ENCODE assay signal across 8 mouse cellular contexts in genomic region chr2:118925952-118926351, GRCm38 (mm10). TPM values are rescaled to one million over a fixed set of nuclear protein-coding genes. Genes with fewer than 3 reads are reported as not detected.
A peak's percentile ranks its signal among the peaks of the same experiment; 100 is the strongest.
DNase-seq lines count a peak whose midpoint lies in the region; ATAC-seq and TF ChIP-seq lines count a peak whose summit lies in the region.

No protein-coding gene starts in this region.

- peaks cover 27% of the 10 kb centered on the region for H3K36me3 ChIP-seq in heart, embryonic 10.5 days
- H3K36me3 ChIP-seq in CH12.LX (replicated peaks in 1 of 2; ENCODE audit: control insufficient read depth in 1 of 2, insufficient read depth in 1 of 2, low read length in 1 of 2), result peaks cover 26 to 56% of the 10 kb centered on the region in 2 experiments
- H3K36me3 ChIP-seq in forebrain, embryonic 12.5 days (replicated peaks), result peaks cover 26% of the 10 kb centered on the region
- peaks cover 2% of the 10 kb centered on the region; the same call in 1 of the 2 replicates for H3K36me3 ChIP-seq in liver, embryonic 14.5 days (replicated peaks; ENCODE audit: control insufficient read depth, insufficient read depth, low read depth)

- in situ Hi-C loops in CH12.LX (cut with MboI; ENCODE audit: low pct_ligation_motif_present, low pct_unique_long_range_greater_than_20kb, low sequenced_read_pairs), result loop anchor here (5.0 kb wide), 1 partner anchor 36 kb away; no protein-coding TSS in a partner anchor

- WGBS in heart, embryonic 10.5 days, result under 1% methylated on average over 6 of the region's 6 CpGs
- WGBS in forebrain, embryonic 12.5 days, result 2% methylated on average over 6 of the region's 6 CpGs
- 2% methylated on average over 6 of the region's 6 CpGs for WGBS in liver, embryonic 14.5 days (ENCODE audit: insufficient replicate concordance)

- ATAC-seq in forebrain, embryonic 12.5 days (ENCODE audit: low FRiP score), result peak; percentile 42
- ATAC-seq in liver, embryonic 14.5 days (ENCODE audit: insufficient read depth), result peak; percentile 45

- peak overlapping the region; percentile 95 for H3K27ac ChIP-seq in heart, embryonic 10.5 days
- H3K27ac ChIP-seq in CH12.LX (ENCODE audit: insufficient read depth, low read depth), result 0 out of 2 replicates have a peak overlapping the region, but pooled peaks have one; percentile 20
- H3K27ac ChIP-seq in forebrain, embryonic 12.5 days, result no peak overlapping the region
- no peak overlapping the region for H3K27ac ChIP-seq in liver, embryonic 14.5 days

- dilution Hi-C loops in CH12.LX (cut with MboI; ENCODE audit: extremely low pct_ligation_motif_present, extremely low pct_unique_long_range_greater_than_20kb, low sequenced_read_pairs), result no loop called here

- no peaks in the 10 kb centered on the region for H3K27me3 ChIP-seq in heart, embryonic 10.5 days (ENCODE audit: insufficient read depth, poor library complexity, severe bottlenecking)
- H3K27me3 ChIP-seq in CH12.LX (replicated peaks), result no peaks in the 10 kb centered on the region
- 0 out of 2 replicates have a peak, but pooled peaks cover 9% of the 10 kb centered on the region for H3K27me3 ChIP-seq in forebrain, embryonic 12.5 days
- H3K27me3 ChIP-seq in liver, embryonic 14.5 days (ENCODE audit: control insufficient read depth, insufficient read depth, low read length), result no peaks in the 10 kb centered on the region

- no peak for TF ChIP-seq POLR2A in CH12.LX (IDR thresholded peaks at IDR 0.05; ENCODE audit: low read depth, low read length)

- no peak for TF ChIP-seq CTCF in CH12.LX (conservative IDR thresholded peaks at IDR 0.05 in 1 of 2, IDR thresholded peaks at IDR 0.05 in 1 of 2; ENCODE audit: low read depth in 2 of 2, low read length in 2 of 2)
- no peak for TF ChIP-seq CTCF in liver, embryonic 14.5 days (IDR thresholded peaks at IDR 0.05; ENCODE audit: low read depth)

- H3K4me1 ChIP-seq in heart, embryonic 10.5 days, result peaks cover 46% of the 10 kb centered on the region
- peaks cover 19 to 53% of the 10 kb centered on the region in 2 experiments for H3K4me1 ChIP-seq in CH12.LX (ENCODE audit: control insufficient read depth in 1 of 2, insufficient read depth in 2 of 2)
- peaks cover 42% of the 10 kb centered on the region for H3K4me1 ChIP-seq in forebrain, embryonic 12.5 days
- peaks cover 7 to 8% of the 10 kb centered on the region in 2 experiments for H3K4me1 ChIP-seq in liver, embryonic 14.5 days (replicated peaks; ENCODE audit: control insufficient read depth in 2 of 2, insufficient read depth in 2 of 2, low read length in 1 of 2)

- no peak for TF ChIP-seq RAD21 in CH12.LX (IDR thresholded peaks at IDR 0.05; ENCODE audit: low read depth, low read length)

- peak overlapping the region; percentile 87 for H3K4me3 ChIP-seq in heart, embryonic 10.5 days
- peak overlapping the region in 2 of 3 experiments; percentile 46 to 75 for H3K4me3 ChIP-seq in CH12.LX (replicated peaks in 1 of 3; ENCODE audit: low read depth in 2 of 3, low read length in 2 of 3, poor library complexity in 1 of 3)
- peak overlapping the region; percentile 67 for H3K4me3 ChIP-seq in forebrain, embryonic 12.5 days (replicated peaks)
- H3K4me3 ChIP-seq in liver, embryonic 14.5 days (ENCODE audit: insufficient read depth in 1 of 2, low read depth in 2 of 2, low read length in 2 of 2), result peak overlapping the region; percentile 51 to 79

- no peaks in the 10 kb centered on the region for H3K79me2 ChIP-seq in CH12.LX (replicated peaks; ENCODE audit: control insufficient read depth, extremely low read depth, insufficient read depth, poor library complexity, severe bottlenecking)

- no peaks in the 10 kb centered on the region for H3K9me3 ChIP-seq in heart, embryonic 10.5 days
- H3K9me3 ChIP-seq in CH12.LX (replicated peaks; ENCODE audit: low read length), result no peaks in the 10 kb centered on the region
- H3K9me3 ChIP-seq in forebrain, embryonic 12.5 days, result no peaks in the 10 kb centered on the region
- no peaks in the 10 kb centered on the region for H3K9me3 ChIP-seq in liver, embryonic 14.5 days (ENCODE audit: control insufficient read depth, low read length)

- DNase-seq in heart, embryonic 10.5 days (ENCODE audit: low spot score), result no peak
- DNase-seq in heart, postnatal 4 days, result no peak
- DNase-seq in CH12.LX (ENCODE audit: extremely low read depth), result no peak
- no peak for DNase-seq in liver, embryonic 14.5 days (ENCODE audit: low read depth in 3 of 3, low spot score in 3 of 3)
- DNase-seq in natural killer cell, adult 2 months (ENCODE audit: low spot score in 2 of 2), result no peak
- no peak for DNase-seq in cerebellum, adult 8-10 months
- DNase-seq in layer of hippocampus, postnatal 14 days (ENCODE audit: low spot score in 2 of 2), result no peak

- TF ChIP-seq EP300 in CH12.LX (IDR thresholded peaks at IDR 0.05; ENCODE audit: low read length), result no peak
- TF ChIP-seq EP300 in liver, embryonic 14.5 days (IDR thresholded peaks at IDR 0.05; ENCODE audit: low read depth), result no peak

- H3K4me2 ChIP-seq in CH12.LX (ENCODE audit: insufficient read depth, low read depth, poor library complexity, severe bottlenecking), result peak overlapping the region; percentile 38
- peak overlapping the region; percentile 98 for H3K4me2 ChIP-seq in forebrain, embryonic 12.5 days
- H3K4me2 ChIP-seq in liver, embryonic 14.5 days (ENCODE audit: low read depth), result peak overlapping the region; percentile 98

- H3K9ac ChIP-seq in CH12.LX (ENCODE audit: insufficient read depth, low read depth), result peak overlapping the region; percentile 50; the same call in 1 of the 2 replicates
- peak overlapping the region; percentile 87 for H3K9ac ChIP-seq in forebrain, embryonic 12.5 days
- H3K9ac ChIP-seq in liver, embryonic 14.5 days (replicated peaks), result 0 out of 2 replicates have a peak overlapping the region, but pooled peaks have one; percentile 10

TF ChIP-seq in CH12.LX, 34 proteins besides CTCF, POLR2A, EP300 and RAD21:
- TF ChIP-seq USF2 (conservative IDR thresholded peaks at IDR 0.05; ENCODE audit: low read depth, low read length) (no peak), GABPA (IDR thresholded peaks at IDR 0.05; ENCODE audit: insufficient replicate concordance, low read depth, low read length) (no peak), IRF4 (IDR thresholded peaks at IDR 0.05; ENCODE audit: low read depth, low read length) (no peak), E2F4 (IDR thresholded peaks at IDR 0.05; ENCODE audit: insufficient replicate concordance, low read depth, low read length) (no peak), ETS1 (conservative IDR thresholded peaks at IDR 0.05; ENCODE audit: low read depth, low read length) (no peak), MYC (IDR thresholded peaks at IDR 0.05; ENCODE audit: low read depth, low read length) (no peak), TBP (conservative IDR thresholded peaks at IDR 0.05; ENCODE audit: low read depth, low read length) (no peak), ZC3H11A (IDR thresholded peaks at IDR 0.05; ENCODE audit: low read depth, low read length) (no peak), CHD2 (IDR thresholded peaks at IDR 0.05; ENCODE audit: low read length) (no peak)

RNA-seq across cellular contexts. Expression of gene Chst14, which starts 0.3 kb away (rescaled TPM):
- polyA plus RNA-seq in heart, embryonic 10.5 days (2016; fragmentation: Nextera tagmentation; extraction: Ambion mirVana), result 18.8 and 20.1 TPM in 2 replicates
- 10 to 100 TPM; 15.0 to 15.4 TPM for total RNA-seq in heart, postnatal 4 days (2021)
- total RNA-seq in CH12.LX (2012; rRNA removed), result 4.4 and 5.1 TPM in 2 replicates
- total RNA-seq in CH12.LX (2014; rRNA removed), result 3.1 and 4.7 TPM in 2 replicates
- polyA plus RNA-seq in CH12.LX (2012; ENCODE audit: insufficient read length, low read depth), result 6.7 and 8.4 TPM in 2 replicates
- 12.9 and 14.7 TPM in 2 replicates for polyA plus RNA-seq in forebrain, embryonic 12.5 days (2016; fragmentation: Nextera tagmentation; extraction: Ambion mirVana)
- 3.6 and 3.7 TPM in 2 replicates for polyA plus RNA-seq in liver, embryonic 14.5 days (2012; rRNA removed)
- 4.2 and 4.3 TPM in 2 replicates for polyA plus RNA-seq in liver, embryonic 14.5 days (2014; fragmentation: Nextera tagmentation; extraction: Ambion mirVana)
- 1 to 10 TPM; 2.5 to 3.2 TPM for total RNA-seq in layer of hippocampus, postnatal 14 days (2021)

RNA-seq across cellular contexts. Expression of gene Bahd1, which starts 25.8 kb away (rescaled TPM):
- 3.3 and 4.4 TPM in 2 replicates for polyA plus RNA-seq in heart, embryonic 10.5 days (2016; fragmentation: Nextera tagmentation; extraction: Ambion mirVana)
- total RNA-seq in heart, postnatal 4 days (2021), result 10 to 100 TPM in 1 of 2 experiments, 1 to 10 TPM in 1; 9.6 to 10.3 TPM
- total RNA-seq in CH12.LX (2012; rRNA removed), result 28.7 and 32.1 TPM in 2 replicates
- 14.1 and 15.3 TPM in 2 replicates for total RNA-seq in CH12.LX (2014; rRNA removed)
- 37.5 and 37.8 TPM in 2 replicates for polyA plus RNA-seq in CH12.LX (2012; ENCODE audit: insufficient read length, low read depth)
- polyA plus RNA-seq in forebrain, embryonic 12.5 days (2016; fragmentation: Nextera tagmentation; extraction: Ambion mirVana), result 5.5 TPM in 2 replicates
- 4.9 and 5.2 TPM in 2 replicates for polyA plus RNA-seq in liver, embryonic 14.5 days (2012; rRNA removed)
- 0.83 and 1.0 TPM in 2 replicates for polyA plus RNA-seq in liver, embryonic 14.5 days (2014; fragmentation: Nextera tagmentation; extraction: Ambion mirVana)
- total RNA-seq in layer of hippocampus, postnatal 14 days (2021), result 10 to 100 TPM; 36.6 to 36.7 TPM

Comparison
In these comparisons a context has a peak if more than half of its experiments do, and no peak if none do; other contexts are left out.
1. H3K27ac ChIP-seq: peak in heart, embryonic 10.5 days (single experiment) and CH12.LX (single experiment); none in forebrain, embryonic 12.5 days (single experiment) and liver, embryonic 14.5 days (single experiment).
2. H3K4me2 ChIP-seq: peak in every context shown above with its lines; median percentile 98 in forebrain, embryonic 12.5 days; 98 in liver, embryonic 14.5 days; 38 in CH12.LX.
3. H3K9ac ChIP-seq: peak in every context shown above with its lines; median percentile 87 in forebrain, embryonic 12.5 days; 50 in CH12.LX; 10 in liver, embryonic 14.5 days.
4. Peak in every context shown above with its lines, with median percentiles within 50 percentile points of each other: H3K4me3 ChIP-seq.